Comparison of ENCODE assay signal across 25 mouse cellular contexts in the genomic region with DNA sequence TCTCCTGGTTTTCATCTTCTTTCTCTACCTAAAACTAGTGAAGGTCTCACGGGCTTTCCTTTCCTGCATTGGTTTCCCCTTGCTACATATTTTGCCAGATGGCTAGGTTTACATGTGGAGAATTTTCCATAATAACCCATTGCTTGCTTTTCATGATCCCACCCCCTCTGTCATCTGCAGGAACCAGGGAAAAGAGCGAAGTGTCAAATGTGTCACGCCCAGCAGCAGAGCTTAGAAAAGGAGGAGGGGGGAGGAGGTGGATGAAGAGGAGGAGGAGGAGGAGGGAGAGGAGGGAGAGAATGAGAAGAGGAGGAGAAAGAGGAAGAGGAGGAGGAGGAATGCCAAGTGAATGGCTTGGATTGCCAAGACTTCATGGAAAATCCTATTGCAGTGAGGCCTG. TPM values are rescaled to one million over a fixed set of nuclear protein-coding genes. Genes with fewer than 3 reads are reported as not detected.
DNase-seq lines count a peak whose midpoint lies in the region; ATAC-seq lines count a peak whose summit lies in the region.
"Had no signal": no experiment of that assay in that cellular context is flagged by ENCODE, and none has a peak within 500 bp of the region (broad histone marks: within the 10 kb centered on the region; RNA-seq: fewer than 3 reads in every experiment).

No protein-coding gene starts in this region.

- peak; percentile 53 for DNase-seq in heart, embryonic 10.5 days (ENCODE audit: low spot score)
- no peak for DNase-seq in heart, adult 11 months
- peak; percentile 61 for DNase-seq in midbrain, embryonic 11.5 days (ENCODE audit: low spot score, missing footprints)
- no peak for DNase-seq in midbrain, embryonic 14.5 days
- DNase-seq in cerebellum, adult 11-12 months: no peak
- DNase-seq: adrenal gland, adult 2 months; adrenal gland, postnatal 14 days; cerebellum, adult 18-20 months; cerebellum, adult 9-10 months; cerebellum, postnatal 14 days; forebrain, postnatal 0 days; gastrocnemius, adult 2 months; gastrocnemius, postnatal 14 days; heart, adult 18-20 months; heart, postnatal 14 days; heart, postnatal 4 days had no signal

- H3K9me3 ChIP-seq in heart, embryonic 10.5 days: 0 out of 2 replicates have a peak, but pooled peaks cover 11% of the 10 kb centered on the region
- no peaks in the 10 kb centered on the region for H3K9me3 ChIP-seq in midbrain, embryonic 11.5 days (ENCODE audit: control insufficient read depth, low read length)
- 0 out of 2 replicates have a peak, but pooled peaks cover 3% of the 10 kb centered on the region for H3K9me3 ChIP-seq in midbrain, embryonic 14.5 days (ENCODE audit: control insufficient read depth, low read length)
- H3K9me3 ChIP-seq in limb, embryonic 12.5 days: peaks cover 8% of the 10 kb centered on the region

- H3K4me2 ChIP-seq in midbrain, embryonic 11.5 days: no peak overlapping the region
- no peak overlapping the region for H3K4me2 ChIP-seq in midbrain, embryonic 14.5 days (ENCODE audit: low read length)
- H3K4me2 ChIP-seq in limb, embryonic 12.5 days: no peak overlapping the region
- H3K4me2 ChIP-seq: embryonic facial prominence, embryonic 12.5 days; heart, embryonic 13.5 days; hindbrain, embryonic 14.5 days had no signal

- H3K27ac ChIP-seq in heart, embryonic 10.5 days: no peak overlapping the region
- H3K27ac ChIP-seq in midbrain, embryonic 11.5 days (ENCODE audit: low read depth, low read length): no peak overlapping the region
- no peak overlapping the region for H3K27ac ChIP-seq in midbrain, embryonic 14.5 days (replicated peaks; ENCODE audit: low read depth, low read length)
- 0 out of 2 replicates have a peak overlapping the region, but pooled peaks have one; percentile 35 for H3K27ac ChIP-seq in limb, embryonic 12.5 days
- H3K27ac ChIP-seq: embryonic facial prominence, embryonic 12.5 days; gastrocnemius, adult 2 months; heart, embryonic 13.5 days; hindbrain, embryonic 14.5 days; hindbrain, postnatal 0 days had no signal

- no peak overlapping the region for H3K4me3 ChIP-seq in heart, embryonic 10.5 days
- H3K4me3 ChIP-seq in midbrain, embryonic 11.5 days (ENCODE audit: low read depth, low read length): no peak overlapping the region
- H3K4me3 ChIP-seq in midbrain, embryonic 14.5 days (replicated peaks; ENCODE audit: low read depth, low read length): no peak overlapping the region
- H3K4me3 ChIP-seq in limb, embryonic 12.5 days (replicated peaks): no peak overlapping the region
- H3K4me3 ChIP-seq: embryonic facial prominence, embryonic 12.5 days; erythroblast, embryonic 14.5 days; gastrocnemius, adult 2 months; heart, embryonic 13.5 days had no signal

- no peaks in the 10 kb centered on the region for H3K36me3 ChIP-seq in heart, embryonic 10.5 days
- no peaks in the 10 kb centered on the region for H3K36me3 ChIP-seq in midbrain, embryonic 11.5 days (ENCODE audit: control insufficient read depth, insufficient read depth, low read length)
- H3K36me3 ChIP-seq in midbrain, embryonic 14.5 days (ENCODE audit: control insufficient read depth, insufficient read depth, low read length): no peaks in the 10 kb centered on the region
- H3K36me3 ChIP-seq in limb, embryonic 12.5 days: no peaks in the 10 kb centered on the region
- H3K36me3 ChIP-seq: embryonic facial prominence, embryonic 12.5 days; heart, embryonic 13.5 days had no signal

- no peak overlapping the region for H3K9ac ChIP-seq in midbrain, embryonic 11.5 days (ENCODE audit: low read length)
- H3K9ac ChIP-seq in midbrain, embryonic 14.5 days (replicated peaks; ENCODE audit: low read length): no peak overlapping the region
- no peak overlapping the region for H3K9ac ChIP-seq in limb, embryonic 12.5 days (replicated peaks)
- H3K9ac ChIP-seq: embryonic facial prominence, embryonic 12.5 days; forebrain, postnatal 0 days; heart, embryonic 13.5 days; hindbrain, embryonic 14.5 days had no signal

- ATAC-seq in midbrain, embryonic 11.5 days (ENCODE audit: low FRiP score): no peak
- ATAC-seq in midbrain, embryonic 14.5 days (ENCODE audit: low FRiP score, low TSS enrichment): no peak
- no peak for ATAC-seq in limb, embryonic 12.5 days (ENCODE audit: insufficient number of reproducible peaks, insufficient read depth, low FRiP score, low TSS enrichment, low read depth)
- ATAC-seq: CD4-positive, CD25-positive, alpha-beta regulatory T cell, adult 4 months; forebrain, embryonic 14.5 days; forebrain, postnatal 0 days; hindbrain, postnatal 0 days; inflammation-experienced regulatory T-cells, adult 6 months had no signal

- H3K4me1 ChIP-seq in heart, embryonic 10.5 days: peaks cover 19% of the 10 kb centered on the region
- no peaks in the 10 kb centered on the region for H3K4me1 ChIP-seq in midbrain, embryonic 11.5 days (ENCODE audit: control insufficient read depth, insufficient read depth, low read length)
- no peaks in the 10 kb centered on the region for H3K4me1 ChIP-seq in midbrain, embryonic 14.5 days (ENCODE audit: control insufficient read depth, insufficient read depth, low read length)
- peaks cover 26% of the 10 kb centered on the region for H3K4me1 ChIP-seq in limb, embryonic 12.5 days (replicated peaks)

- H3K27me3 ChIP-seq in heart, embryonic 10.5 days (ENCODE audit: insufficient read depth, poor library complexity, severe bottlenecking): no peaks in the 10 kb centered on the region
- no peaks in the 10 kb centered on the region for H3K27me3 ChIP-seq in midbrain, embryonic 11.5 days (ENCODE audit: control insufficient read depth, insufficient read depth, low read length)
- no peaks in the 10 kb centered on the region for H3K27me3 ChIP-seq in midbrain, embryonic 14.5 days (ENCODE audit: control insufficient read depth, insufficient read depth, low read length)
- H3K27me3 ChIP-seq in limb, embryonic 12.5 days: no peaks in the 10 kb centered on the region
- H3K27me3 ChIP-seq: embryonic facial prominence, embryonic 12.5 days; heart, embryonic 13.5 days had no signal

- 72% methylated on average over 3 of the region's 3 CpGs for WGBS in heart, embryonic 10.5 days
- WGBS in midbrain, embryonic 11.5 days: 82% methylated on average over 3 of the region's 3 CpGs
- 77% methylated on average over 3 of the region's 3 CpGs for WGBS in midbrain, embryonic 14.5 days
- 60% methylated on average over 3 of the region's 3 CpGs for WGBS in limb, embryonic 12.5 days

RNA-seq across cellular contexts. Expression of a gene that starts 17.9 kb away (rescaled TPM):
- 28.5 and 33.4 TPM in 2 replicates for polyA plus RNA-seq in heart, embryonic 10.5 days (2016; fragmentation: Nextera tagmentation; extraction: Ambion mirVana)
- polyA plus RNA-seq in midbrain, embryonic 11.5 days (2014; fragmentation: Nextera tagmentation; extraction: Ambion mirVana): 16.1 and 16.8 TPM in 2 replicates
- 8.2 and 11.6 TPM in 2 replicates for polyA plus RNA-seq in midbrain, embryonic 14.5 days (2014; fragmentation: Nextera tagmentation; extraction: Ambion mirVana)
- polyA plus RNA-seq in limb, embryonic 12.5 days (2016; fragmentation: Nextera tagmentation; extraction: Ambion mirVana): 56.5 and 61.5 TPM in 2 replicates

Comparison
In these comparisons a context has a peak if more than half of its experiments do, and no peak if none do; other contexts are left out.
1. DNase-seq: peak in heart, embryonic 10.5 days (single experiment) and midbrain, embryonic 11.5 days (single experiment); none in heart, adult 11 months (single experiment), midbrain, embryonic 14.5 days (single experiment) and cerebellum, adult 11-12 months (single experiment).